8 mouse cellular contexts compared by ENCODE assay signal in genomic region chr10:80774549-80774948, GRCm38 (mm10). TPM values are rescaled to one million over a fixed set of nuclear protein-coding genes. Genes with fewer than 3 reads are reported as not detected.
A peak's percentile ranks its signal among the peaks of the same experiment; 100 is the strongest.
DNase-seq lines count a peak whose midpoint lies in the region; ATAC-seq lines count a peak whose summit lies in the region.

No protein-coding gene starts in this region.

- ATAC-seq in CD4-positive, CD25-positive, alpha-beta regulatory T cell, adult 4 months, result peak; percentile 82
- peak; percentile 94 for ATAC-seq in heart, embryonic 14.5 days (ENCODE audit: insufficient number of reproducible peaks, insufficient read depth, low FRiP score, low read depth)
- ATAC-seq in liver, embryonic 12.5 days, result peak; percentile 87
- ATAC-seq in stomach, embryonic 14.5 days (ENCODE audit: insufficient number of reproducible peaks, insufficient read depth, low FRiP score, low read depth), result peak; percentile 86; the same call in 1 of the 2 replicates

- WGBS in forebrain, embryonic 10.5 days, result 64% methylated on average over 2 of the region's 2 CpGs
- WGBS in heart, embryonic 14.5 days, result 8% methylated on average over 2 of the region's 2 CpGs
- 33% methylated on average over 2 of the region's 2 CpGs for WGBS in liver, embryonic 12.5 days (ENCODE audit: insufficient replicate concordance)
- 53% methylated on average over 2 of the region's 2 CpGs for WGBS in stomach, embryonic 14.5 days

- peak overlapping the region; percentile 18 for H3K9ac ChIP-seq in heart, embryonic 14.5 days (ENCODE audit: low read length)
- H3K9ac ChIP-seq in liver, embryonic 12.5 days, result no peak overlapping the region
- H3K9ac ChIP-seq in stomach, embryonic 14.5 days (replicated peaks; ENCODE audit: low read depth, low read length), result no peak overlapping the region

- no peak overlapping the region for H3K27ac ChIP-seq in forebrain, embryonic 10.5 days
- peak overlapping the region; percentile 92 to 98 for H3K27ac ChIP-seq in heart, embryonic 14.5 days (replicated peaks in 1 of 2; ENCODE audit: control insufficient read depth in 1 of 2, insufficient read depth in 1 of 2, low read depth in 2 of 2, low read length in 2 of 2)
- peak overlapping the region; percentile 73 for H3K27ac ChIP-seq in liver, embryonic 12.5 days
- peak overlapping the region; percentile 80; the same call in 1 of the 2 replicates for H3K27ac ChIP-seq in stomach, embryonic 14.5 days (ENCODE audit: low read length)

- no peaks in the 10 kb centered on the region for H3K4me1 ChIP-seq in forebrain, embryonic 10.5 days
- peaks cover 35 to 41% of the 10 kb centered on the region in 2 experiments for H3K4me1 ChIP-seq in heart, embryonic 14.5 days (ENCODE audit: control insufficient read depth in 2 of 2, insufficient read depth in 2 of 2, low read length in 2 of 2)
- peaks cover 42% of the 10 kb centered on the region for H3K4me1 ChIP-seq in liver, embryonic 12.5 days
- peaks cover 9% of the 10 kb centered on the region for H3K4me1 ChIP-seq in stomach, embryonic 14.5 days (ENCODE audit: control insufficient read depth, insufficient read depth, low read length)

- H3K36me3 ChIP-seq in forebrain, embryonic 10.5 days (replicated peaks), result peaks cover 100% of the 10 kb centered on the region
- H3K36me3 ChIP-seq in heart, embryonic 14.5 days (ENCODE audit: control insufficient read depth, insufficient read depth, low read length), result peaks cover 94% of the 10 kb centered on the region
- peaks cover 100% of the 10 kb centered on the region for H3K36me3 ChIP-seq in liver, embryonic 12.5 days
- H3K36me3 ChIP-seq in stomach, embryonic 14.5 days (ENCODE audit: control insufficient read depth, insufficient read depth, low read length), result peaks cover 88% of the 10 kb centered on the region

- no peaks in the 10 kb centered on the region for H3K27me3 ChIP-seq in forebrain, embryonic 10.5 days (ENCODE audit: poor library complexity, severe bottlenecking)
- no peaks in the 10 kb centered on the region for H3K27me3 ChIP-seq in heart, embryonic 14.5 days (ENCODE audit: control insufficient read depth, insufficient read depth, low read length)
- H3K27me3 ChIP-seq in liver, embryonic 12.5 days (replicated peaks), result no peaks in the 10 kb centered on the region
- H3K27me3 ChIP-seq in stomach, embryonic 14.5 days (ENCODE audit: control insufficient read depth, insufficient read depth, low read length), result no peaks in the 10 kb centered on the region

- 0 out of 2 replicates have a peak overlapping the region, but pooled peaks have one; percentile 9 for H3K4me3 ChIP-seq in forebrain, embryonic 10.5 days
- H3K4me3 ChIP-seq in heart, embryonic 14.5 days (ENCODE audit: control insufficient read depth in 1 of 2, insufficient read depth in 1 of 2, low read depth in 1 of 2, low read length in 2 of 2), result no peak overlapping the region
- no peak overlapping the region for H3K4me3 ChIP-seq in liver, embryonic 12.5 days
- no peak overlapping the region for H3K4me3 ChIP-seq in stomach, embryonic 14.5 days (ENCODE audit: low read depth, low read length)

- H3K9me3 ChIP-seq in forebrain, embryonic 10.5 days, result no peaks in the 10 kb centered on the region
- no peaks in the 10 kb centered on the region for H3K9me3 ChIP-seq in heart, embryonic 14.5 days (ENCODE audit: control insufficient read depth, low read length)
- H3K9me3 ChIP-seq in liver, embryonic 12.5 days (replicated peaks), result no peaks in the 10 kb centered on the region
- H3K9me3 ChIP-seq in stomach, embryonic 14.5 days (ENCODE audit: control insufficient read depth, low read depth, low read length), result no peaks in the 10 kb centered on the region

- peak; percentile 61 for DNase-seq in c-Kit-negative CD71-positive TER-119-positive erythroid progenitor cells, embryonic 14.5 days (ENCODE audit: low read depth, low spot score)
- DNase-seq in forebrain, embryonic 10.5 days (ENCODE audit: extremely low spot score, low spot score), result peak; percentile 66
- peak; percentile 78 for DNase-seq in kidney, postnatal 14 days
- DNase-seq in natural killer cell, adult 2 months (ENCODE audit: low spot score in 2 of 2), result peak; percentile 54 to 65

- H3K4me2 ChIP-seq in heart, embryonic 14.5 days (ENCODE audit: low read length), result 0 out of 2 replicates have a peak overlapping the region, but pooled peaks have one; percentile 23
- H3K4me2 ChIP-seq in liver, embryonic 12.5 days, result peak overlapping the region; percentile 13; the same call in 1 of the 2 replicates
- no peak overlapping the region for H3K4me2 ChIP-seq in stomach, embryonic 14.5 days (replicated peaks; ENCODE audit: low read depth, low read length)

RNA-seq across cellular contexts. Expression of gene Dot1l, which starts 19.5 kb away (rescaled TPM):
- 10 to 100 TPM; 13.4 to 15.5 TPM for polyA plus RNA-seq in CD4-positive, CD25-positive, alpha-beta regulatory T cell, adult 4 months (2017; shearing (Covaris generic))
- 20.8 and 21.7 TPM in 2 replicates for polyA plus RNA-seq in forebrain, embryonic 10.5 days (2016; fragmentation: Nextera tagmentation; extraction: Ambion mirVana)
- 26.5 and 28.2 TPM in 2 replicates for polyA plus RNA-seq in heart, embryonic 14.5 days (2014; fragmentation: Nextera tagmentation; extraction: Ambion mirVana)
- 15.7 TPM in 2 replicates for polyA plus RNA-seq in liver, embryonic 12.5 days (2016; fragmentation: Nextera tagmentation; extraction: Ambion mirVana)
- 24.5 and 25.8 TPM in 2 replicates for polyA plus RNA-seq in stomach, embryonic 14.5 days (2014; fragmentation: Nextera tagmentation; extraction: Ambion mirVana)

RNA-seq across cellular contexts. Expression of gene Sf3a2, which starts 23.4 kb away (rescaled TPM):
- 10 to 100 TPM; 12.3 to 13.2 TPM for polyA plus RNA-seq in CD4-positive, CD25-positive, alpha-beta regulatory T cell, adult 4 months (2017; shearing (Covaris generic))
- 110 and 118 TPM in 2 replicates for polyA plus RNA-seq in forebrain, embryonic 10.5 days (2016; fragmentation: Nextera tagmentation; extraction: Ambion mirVana)
- 49.2 and 51.0 TPM in 2 replicates for polyA plus RNA-seq in heart, embryonic 14.5 days (2014; fragmentation: Nextera tagmentation; extraction: Ambion mirVana)
- polyA plus RNA-seq in liver, embryonic 12.5 days (2016; fragmentation: Nextera tagmentation; extraction: Ambion mirVana), result 53.5 and 54.1 TPM in 2 replicates
- polyA plus RNA-seq in stomach, embryonic 14.5 days (2014; fragmentation: Nextera tagmentation; extraction: Ambion mirVana), result 77.7 and 81.8 TPM in 2 replicates

RNA-seq across cellular contexts. Expression of gene Plekhj1, which starts 23.9 kb away (rescaled TPM):
- 100 to 1,000 TPM; 106 to 120 TPM for polyA plus RNA-seq in CD4-positive, CD25-positive, alpha-beta regulatory T cell, adult 4 months (2017; shearing (Covaris generic))
- polyA plus RNA-seq in forebrain, embryonic 10.5 days (2016; fragmentation: Nextera tagmentation; extraction: Ambion mirVana), result 196 and 197 TPM in 2 replicates
- polyA plus RNA-seq in heart, embryonic 14.5 days (2014; fragmentation: Nextera tagmentation; extraction: Ambion mirVana), result 71.1 and 75.4 TPM in 2 replicates
- polyA plus RNA-seq in liver, embryonic 12.5 days (2016; fragmentation: Nextera tagmentation; extraction: Ambion mirVana), result 134 and 137 TPM in 2 replicates
- 110 and 116 TPM in 2 replicates for polyA plus RNA-seq in stomach, embryonic 14.5 days (2014; fragmentation: Nextera tagmentation; extraction: Ambion mirVana)

RNA-seq across cellular contexts. Expression of gene Amh, which starts 30.5 kb away (rescaled TPM):
- not detected for polyA plus RNA-seq in CD4-positive, CD25-positive, alpha-beta regulatory T cell, adult 4 months (2017; shearing (Covaris generic))
- 0.09 TPM in 2 replicates for polyA plus RNA-seq in forebrain, embryonic 10.5 days (2016; fragmentation: Nextera tagmentation; extraction: Ambion mirVana)
- polyA plus RNA-seq in heart, embryonic 14.5 days (2014; fragmentation: Nextera tagmentation; extraction: Ambion mirVana), result 0.12 TPM in 1 of 2 replicates, not detected in the other
- 0.07 TPM in 1 of 2 replicates, not detected in the other for polyA plus RNA-seq in liver, embryonic 12.5 days (2016; fragmentation: Nextera tagmentation; extraction: Ambion mirVana)
- polyA plus RNA-seq in stomach, embryonic 14.5 days (2014; fragmentation: Nextera tagmentation; extraction: Ambion mirVana), result not detected in 2 replicates

RNA-seq across cellular contexts. Expression of gene Ap3d1, which starts 32.5 kb away (rescaled TPM):
- polyA plus RNA-seq in CD4-positive, CD25-positive, alpha-beta regulatory T cell, adult 4 months (2017; shearing (Covaris generic)), result 10 to 100 TPM; 26.7 to 29.1 TPM
- 58.2 and 58.7 TPM in 2 replicates for polyA plus RNA-seq in forebrain, embryonic 10.5 days (2016; fragmentation: Nextera tagmentation; extraction: Ambion mirVana)
- 45.0 and 54.5 TPM in 2 replicates for polyA plus RNA-seq in heart, embryonic 14.5 days (2014; fragmentation: Nextera tagmentation; extraction: Ambion mirVana)
- polyA plus RNA-seq in liver, embryonic 12.5 days (2016; fragmentation: Nextera tagmentation; extraction: Ambion mirVana), result 36.5 and 38.2 TPM in 2 replicates
- 81.7 and 85.8 TPM in 2 replicates for polyA plus RNA-seq in stomach, embryonic 14.5 days (2014; fragmentation: Nextera tagmentation; extraction: Ambion mirVana)
